Mouse (Mus musculus) intestine, postnatal 0 days (tissue): ENCODE measurements around the gene Rbms1. TPM values are rescaled to one million over a fixed set of nuclear protein-coding genes. Genes with fewer than 3 reads are reported as not detected.

Experiments
- ATAC-seq: fragments of 200-750 bp; cut with Nextera tagmentation; 2 replicates; pipeline ENCODE4 v1.8.0; 2017; ENCODE audit warnings: mild to moderate bottlenecking, moderate TSS enrichment, moderate library complexity
- H3K27ac ChIP-seq: fragments of 300-500 bp; sonication (generic); 2 replicates; pipeline ENCODE4 v1.5.1; 2014; ENCODE audit warnings: mild to moderate bottlenecking, low read depth, low read length, moderate library complexity
- H3K27me3 ChIP-seq: fragments of 300-500 bp; sonication (generic); replicated peaks from 2 replicates; pipeline ENCODE4 v1.6.1; 2014; ENCODE audit warnings: low read length, mixed read lengths; ENCODE audit not compliant: control insufficient read depth, insufficient read depth
- H3K36me3 ChIP-seq: fragments of 300-500 bp; sonication (generic); 2 replicates; pipeline ENCODE4 v1.6.1; 2014; ENCODE audit warnings: mild to moderate bottlenecking, moderate library complexity; ENCODE audit not compliant: control insufficient read depth, insufficient read depth
- H3K4me1 ChIP-seq: fragments of 300-500 bp; sonication (generic); replicated peaks from 2 replicates; pipeline ENCODE4 v1.6.1; 2014; ENCODE audit warnings: antibody characterized with exemption, low read length, mixed read lengths; ENCODE audit not compliant: control insufficient read depth, insufficient read depth
- H3K4me2 ChIP-seq: fragments of 300-500 bp; sonication (generic); replicated peaks from 2 replicates; pipeline ENCODE4 v1.6.1; 2014; ENCODE audit warnings: low read depth, mild to moderate bottlenecking, moderate library complexity
- H3K4me3 ChIP-seq: fragments of 300-500 bp; sonication (generic); 2 replicates; pipeline ENCODE4 v1.5.1; 2014; ENCODE audit warnings: low read depth, low read length
- H3K9ac ChIP-seq: fragments of 300-500 bp; sonication (generic); 2 replicates; pipeline ENCODE4 v1.6.1; 2014; ENCODE audit warnings: mild to moderate bottlenecking, low read depth, low read length
- H3K9me3 ChIP-seq: fragments of 300-500 bp; sonication (generic); 2 replicates; pipeline ENCODE4 v1.6.1; 2016; ENCODE audit warnings: mixed run types; ENCODE audit not compliant: control insufficient read depth
- CTCF ChIP-seq: sonication (generic); IDR thresholded peaks from 2 replicates; pipeline ENCODE4 v1.5.1; 2016; ENCODE audit warnings: low read depth, mild to moderate bottlenecking, control low read depth, antibody characterized with exemption, moderate library complexity
- WGBS: fragments of 180-500 bp; shearing (Covaris S2); extraction: QIAGEN DNeasy Blood & Tissue Kit; methylation state at CpG from one replicate; pipeline ENCODE4 v1.1.7; 2014; 5-methylcytosine and 5-hydroxymethylcytosine counted together
- polyA plus RNA-seq: library from polyadenylated mRNA; unstranded; fragments of >200 nt; fragmentation: Nextera tagmentation; extraction: Ambion mirVana; gene quantifications from 2 replicates; pipeline ENCODE4 v1.2.1, GENCODE M21; 2015

Gene Rbms1
- polyA plus RNA-seq, 1 experiment from 2014 or later: 41.4 TPM

DNA sequence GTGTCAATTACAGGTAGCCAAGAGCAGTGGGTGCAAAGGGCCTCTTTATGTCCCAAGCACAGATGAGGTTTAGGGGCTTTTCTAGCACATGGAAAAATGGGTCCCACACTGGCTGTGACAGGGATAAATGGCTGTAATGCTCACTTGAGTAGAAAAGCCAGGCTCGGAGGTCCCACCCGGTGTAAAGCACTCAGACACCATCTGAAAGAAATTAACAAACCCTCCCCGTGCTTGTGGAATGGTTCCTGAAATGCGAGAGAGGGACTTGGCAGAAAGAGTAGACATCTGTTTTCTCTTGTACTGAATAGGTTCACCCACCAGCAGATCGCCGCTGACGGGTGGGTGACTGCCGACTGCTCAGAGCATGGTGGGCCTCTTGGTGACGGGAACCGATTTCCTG is 176.7 kb downstream of the Rbms1 start:
- no peak overlapping the region for H3K4me2 ChIP-seq
- no peaks in the 10 kb centered on the region for H3K27me3 ChIP-seq
- WGBS: 83% methylated on average over 10 of the region's 10 CpGs
- no peaks in the 10 kb centered on the region for H3K9me3 ChIP-seq
- H3K27ac ChIP-seq: no peak overlapping the region
- ATAC-seq: no peak
- H3K4me1 ChIP-seq: no peaks in the 10 kb centered on the region
- no peak overlapping the region for H3K4me3 ChIP-seq
- H3K36me3 ChIP-seq: peaks cover 16% of the 10 kb centered on the region; the same call in 1 of the 2 replicates
- H3K9ac ChIP-seq: no peak overlapping the region
- no peak for TF ChIP-seq CTCF

DNA sequence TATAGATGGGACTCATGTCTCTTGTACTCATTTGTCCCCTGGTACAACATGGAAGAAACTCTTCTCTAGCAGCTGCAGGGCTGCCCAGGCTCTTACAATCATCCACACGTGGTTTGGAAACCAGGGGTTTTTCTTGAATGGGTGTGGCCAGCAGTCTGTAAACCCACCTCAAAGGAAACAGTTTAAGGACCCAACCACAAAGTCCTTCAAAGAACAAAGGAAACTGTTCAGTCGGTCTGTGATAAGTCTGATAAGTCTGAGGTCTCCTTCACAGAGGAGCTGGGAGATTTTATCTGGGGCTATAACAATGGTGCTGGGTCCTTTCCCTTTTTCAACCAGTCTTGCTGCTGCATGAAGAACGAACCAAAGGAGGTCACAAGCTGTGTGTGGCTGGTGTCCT is 188.5 kb downstream of the Rbms1 start:
- WGBS: 33% methylated on average over 3 of the region's 3 CpGs
- Histone ChIP-seq H3K4me2 (no peak overlapping the region), H3K9ac (no peak overlapping the region), H3K36me3 (peaks cover 56% of the 10 kb centered on the region), H3K27ac (no peak overlapping the region), H3K4me3 (no peak overlapping the region), H3K27me3 (no peaks in the 10 kb centered on the region), H3K9me3 (no peaks in the 10 kb centered on the region), H3K4me1 (no peaks in the 10 kb centered on the region)
- no peak for TF ChIP-seq CTCF
- no peak for ATAC-seq

DNA sequence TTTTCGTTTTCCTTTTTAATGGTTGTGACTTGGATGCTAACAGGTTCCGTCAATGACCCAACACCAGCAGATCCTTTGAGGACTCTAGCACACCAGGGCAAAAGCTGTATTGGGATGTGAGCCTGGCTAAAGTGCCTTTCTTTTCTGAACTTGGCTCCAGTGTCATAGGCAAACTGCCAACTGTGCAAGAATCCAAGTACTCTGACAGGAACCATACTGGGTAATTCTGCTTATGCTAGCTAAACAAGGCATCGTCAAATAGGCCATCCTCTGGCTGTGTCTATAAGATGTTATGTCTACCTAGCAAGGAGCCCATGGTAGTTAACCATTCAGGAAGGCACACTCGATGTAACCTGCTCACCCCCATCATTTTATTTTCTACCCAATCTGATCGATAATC is 189.4 kb downstream of the Rbms1 start:
- no peaks in the 10 kb centered on the region for H3K27me3 ChIP-seq
- H3K9ac ChIP-seq: no peak overlapping the region
- H3K4me3 ChIP-seq: no peak overlapping the region
- no peaks in the 10 kb centered on the region for H3K9me3 ChIP-seq
- no peak for TF ChIP-seq CTCF
- H3K27ac ChIP-seq: no peak overlapping the region
- H3K36me3 ChIP-seq: peaks cover 51% of the 10 kb centered on the region
- no peaks in the 10 kb centered on the region for H3K4me1 ChIP-seq
- WGBS: 82% methylated on average over 5 of the region's 5 CpGs
- no peak overlapping the region for H3K4me2 ChIP-seq
- no peak for ATAC-seq

DNA sequence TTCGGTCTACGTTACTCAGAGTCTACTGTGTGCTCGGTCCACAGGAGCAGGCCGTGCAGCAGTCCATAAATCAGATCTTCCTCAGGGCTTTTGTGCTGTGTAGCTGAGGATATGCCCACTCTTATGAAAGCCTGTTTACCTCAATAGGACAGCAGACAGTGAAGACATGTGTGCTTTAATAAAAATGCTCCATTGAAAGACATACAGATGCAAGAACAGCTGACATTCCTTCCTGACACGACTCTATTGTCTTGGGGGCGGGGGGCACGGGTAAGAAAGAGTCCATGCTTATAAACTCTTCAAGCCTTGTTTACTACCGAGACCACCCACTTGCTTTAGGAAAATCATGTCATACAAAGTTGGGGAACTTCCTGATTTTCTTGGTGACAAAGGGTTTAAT is 196.6 kb downstream of the Rbms1 start:
- Histone ChIP-seq H3K4me2 (no peak overlapping the region), H3K9me3 (no peaks in the 10 kb centered on the region), H3K4me3 (no peak overlapping the region), H3K4me1 (no peaks in the 10 kb centered on the region), H3K36me3 (peaks cover 31% of the 10 kb centered on the region), H3K9ac (no peak overlapping the region), H3K27ac (no peak overlapping the region), H3K27me3 (no peaks in the 10 kb centered on the region)
- no peak for ATAC-seq
- no peak for TF ChIP-seq CTCF
- 66% methylated on average over 8 of the region's 8 CpGs for WGBS

DNA sequence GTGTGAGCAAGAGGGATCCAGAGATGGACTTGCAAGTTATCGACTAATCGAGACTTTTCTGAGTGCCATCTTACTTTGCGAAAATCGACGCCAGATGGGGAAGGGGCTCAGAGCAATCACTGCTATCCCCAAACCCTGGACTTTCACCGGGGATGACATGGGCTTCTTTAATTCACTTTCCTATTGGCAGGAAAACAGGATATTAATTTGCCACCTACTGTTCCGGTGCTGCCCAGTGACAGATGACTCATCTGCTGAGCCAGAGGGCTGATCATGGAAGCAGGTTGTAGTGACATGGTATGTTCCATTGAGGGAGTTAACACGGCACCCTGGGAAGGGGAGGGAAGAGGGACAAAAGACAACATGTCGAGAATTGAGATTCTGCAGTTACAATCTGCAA is 206.8 kb downstream of the Rbms1 start:
- no peak for TF ChIP-seq CTCF
- no peak overlapping the region for H3K4me3 ChIP-seq
- no peak overlapping the region for H3K9ac ChIP-seq
- WGBS: 91% methylated on average over 9 of the region's 9 CpGs
- ATAC-seq: no peak
- H3K27ac ChIP-seq: no peak overlapping the region
- H3K9me3 ChIP-seq: no peaks in the 10 kb centered on the region
- H3K36me3 ChIP-seq: peaks cover 18% of the 10 kb centered on the region; the same call in 1 of the 2 replicates
- H3K27me3 ChIP-seq: no peaks in the 10 kb centered on the region
- H3K4me1 ChIP-seq: no peaks in the 10 kb centered on the region
- no peak overlapping the region for H3K4me2 ChIP-seq

DNA sequence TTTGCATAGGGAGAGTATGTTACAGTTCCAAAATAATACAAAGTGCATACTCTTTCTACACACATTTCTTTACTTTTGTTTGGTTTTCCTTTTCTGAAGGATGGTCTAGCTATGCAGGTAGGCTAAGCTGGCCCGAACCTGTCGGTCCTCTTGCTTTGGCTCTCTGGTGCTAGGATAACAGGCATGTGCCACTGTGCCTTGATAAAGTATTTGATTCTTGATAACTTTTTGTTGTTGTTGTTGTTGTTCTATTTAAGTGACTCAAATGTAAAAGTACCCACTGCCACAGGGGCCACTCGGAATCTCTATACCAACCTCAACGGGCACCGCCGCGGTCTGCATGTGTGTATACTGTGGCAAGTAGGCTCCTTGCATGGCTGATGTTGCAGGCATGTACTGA is 207.9 kb downstream of the Rbms1 start:
- Histone ChIP-seq H3K4me1 (no peaks in the 10 kb centered on the region), H3K4me3 (no peak overlapping the region), H3K9ac (no peak overlapping the region), H3K27ac (no peak overlapping the region), H3K4me2 (no peak overlapping the region), H3K9me3 (no peaks in the 10 kb centered on the region), H3K36me3 (peaks cover 17% of the 10 kb centered on the region; the same call in 1 of the 2 replicates), H3K27me3 (no peaks in the 10 kb centered on the region)
- no peak for TF ChIP-seq CTCF
- no peak for ATAC-seq
- 98% methylated on average over 7 of the region's 7 CpGs for WGBS

DNA sequence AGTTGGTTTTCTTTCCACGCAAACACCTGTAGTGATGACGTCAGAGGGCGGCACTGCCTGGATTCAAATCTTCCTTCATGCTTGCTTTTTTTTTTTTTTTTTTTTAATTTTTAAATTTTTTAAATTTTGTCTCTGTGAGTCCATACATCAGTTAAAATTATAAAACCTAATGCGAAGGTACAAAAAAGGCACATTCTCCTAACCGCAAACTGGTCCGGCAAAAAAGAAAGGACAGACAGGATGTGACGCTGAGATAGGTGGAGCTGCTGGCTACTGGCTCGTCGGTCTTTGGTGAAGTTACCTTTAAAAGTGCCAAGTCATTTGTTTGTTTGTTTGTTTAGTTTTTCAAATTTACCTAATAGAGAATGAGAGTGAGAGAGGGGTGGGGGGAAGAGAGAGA is 211.7 kb downstream of the Rbms1 start:
- H3K4me2 ChIP-seq: no peak overlapping the region
- TF ChIP-seq CTCF: no peak
- peaks cover 14% of the 10 kb centered on the region; the same call in 1 of the 2 replicates for H3K36me3 ChIP-seq
- WGBS: 95% methylated on average over 9 of the region's 9 CpGs
- no peak for ATAC-seq
- no peak overlapping the region for H3K27ac ChIP-seq
- H3K4me3 ChIP-seq: no peak overlapping the region
- no peaks in the 10 kb centered on the region for H3K4me1 ChIP-seq
- no peaks in the 10 kb centered on the region for H3K27me3 ChIP-seq
- H3K9ac ChIP-seq: no peak overlapping the region
- no peaks in the 10 kb centered on the region for H3K9me3 ChIP-seq
